Mouse (Mus musculus) C2C12 (cell line): ENCODE data around the gene Ppargc1a. TPM values are rescaled to one million over a fixed set of nuclear protein-coding genes. Genes with fewer than 3 reads are reported as not detected.

Source experiments
- H3K27me3 ChIP-seq: one replicate; pipeline ENCODE4 v1.6.1; 2011; ENCODE audit not compliant: control insufficient read depth, insufficient read depth, insufficient read length
- H3K36me3 ChIP-seq: one replicate; pipeline ENCODE4 v1.6.1; 2011; ENCODE audit not compliant: control insufficient read depth, insufficient read depth
- H3K4me3 ChIP-seq: one replicate; pipeline ENCODE4 v1.5.1; 2011; ENCODE audit warnings: mild to moderate bottlenecking, control low read depth; ENCODE audit not compliant: poor library complexity, insufficient read depth, severe bottlenecking
- H3K79me2 ChIP-seq: one replicate; pipeline ENCODE4 v1.6.1; 2011; ENCODE audit not compliant: control insufficient read depth, insufficient read depth
- H3K79me3 ChIP-seq: one replicate; pipeline ENCODE4 v1.6.1; 2011; ENCODE audit warnings: low read depth, control low read depth
- H3ac ChIP-seq: one replicate; pipeline ENCODE3; 2011; ENCODE audit warnings: low read depth; ENCODE audit not compliant: control insufficient read depth, insufficient read length
- CEBPB ChIP-seq: IDR thresholded peaks from one replicate; pipeline ENCODE4 v1.6.1; 2011; ENCODE audit warnings: low read depth, mild to moderate bottlenecking, control low read depth, moderate library complexity
- CTCF ChIP-seq: IDR thresholded peaks from one replicate; pipeline ENCODE4 v1.5.1; 2011; ENCODE audit not compliant: control insufficient read depth, insufficient read depth, insufficient read length
- FOSL1 ChIP-seq: IDR thresholded peaks from one replicate; pipeline ENCODE4 v1.8.0; 2011; ENCODE audit warnings: mild to moderate bottlenecking, low read length; ENCODE audit not compliant: poor library complexity, insufficient read depth, severe bottlenecking
- MAX ChIP-seq: IDR thresholded peaks from one replicate; pipeline ENCODE4 v1.6.1; 2011; ENCODE audit warnings: mild to moderate bottlenecking, control low read depth
- MYOD1 ChIP-seq: IDR thresholded peaks from one replicate; pipeline ENCODE4 v1.6.1; 2011; ENCODE audit warnings: low read depth; ENCODE audit not compliant: control insufficient read depth, insufficient read length
- MYOG ChIP-seq: IDR thresholded peaks from one replicate; pipeline ENCODE4 v1.6.1; 2011; ENCODE audit not compliant: control insufficient read depth, insufficient read length; ENCODE audit errors: extremely low read depth
- USF1 ChIP-seq: IDR thresholded peaks from one replicate; pipeline ENCODE4 v1.6.1; 2011; ENCODE audit warnings: low read depth, mild to moderate bottlenecking, control low read depth, moderate library complexity
- polyA plus RNA-seq: library from polyadenylated mRNA; unstranded; fragments of >200 nt; fragmentation: generic; extraction: Trizol; gene quantifications from one replicate; pipeline ENCODE4 v1.2.1, GENCODE M21; 2012; ENCODE audit warnings: missing spikeins

The Ppargc1a gene
- polyA plus RNA-seq, 1 experiment: 0.25 TPM

- H3K27me3 ChIP-seq: no peaks in the 10 kb centered on the region
- no peaks in the 10 kb centered on the region for H3K79me3 ChIP-seq
- H3K79me2 ChIP-seq: no peaks in the 10 kb centered on the region
- H3ac ChIP-seq: no peak overlapping the region
- no peak overlapping the region for H3K4me3 ChIP-seq
- no peaks in the 10 kb centered on the region for H3K36me3 ChIP-seq
- TF ChIP-seq MYOG (no peak), FOSL1 (no peak), CTCF (no peak), MYOD1 (no peak), CEBPB (no peak), USF1 (no peak), MAX (no peak)
These were observed 46.7 kb downstream of the Ppargc1a start for GRCm38 (mm10) chr5:51520807-51521206.

- Histone ChIP-seq H3K4me3 (no peak overlapping the region), H3K36me3 (no peaks in the 10 kb centered on the region), H3K79me2 (no peaks in the 10 kb centered on the region), H3ac (no peak overlapping the region), H3K27me3 (no peaks in the 10 kb centered on the region), H3K79me3 (no peaks in the 10 kb centered on the region)
- no peak for TF ChIP-seq MYOD1
- no peak for TF ChIP-seq MAX
- TF ChIP-seq CTCF: no peak
- no peak for TF ChIP-seq CEBPB
- TF ChIP-seq MYOG: no peak
- TF ChIP-seq USF1: no peak
- TF ChIP-seq FOSL1: no peak
These were observed 49.9 kb downstream of the Ppargc1a start for GRCm38 (mm10) chr5:51517440-51518187.

- no peak overlapping the region for H3ac ChIP-seq
- no peaks in the 10 kb centered on the region for H3K36me3 ChIP-seq
- no peaks in the 10 kb centered on the region for H3K79me3 ChIP-seq
- no peaks in the 10 kb centered on the region for H3K27me3 ChIP-seq
- no peak overlapping the region for H3K4me3 ChIP-seq
- no peaks in the 10 kb centered on the region for H3K79me2 ChIP-seq
- TF ChIP-seq MAX: no peak
- no peak for TF ChIP-seq CTCF
- TF ChIP-seq USF1: no peak
- TF ChIP-seq CEBPB: no peak
- TF ChIP-seq MYOG: no peak
- no peak for TF ChIP-seq FOSL1
- no peak for TF ChIP-seq MYOD1
These were observed 62.9 kb downstream of the Ppargc1a start for GRCm38 (mm10) chr5:51504654-51505053.

- TF ChIP-seq USF1 (no peak), MAX (no peak), FOSL1 (no peak), MYOD1 (no peak), CTCF (no peak), CEBPB (no peak), MYOG (no peak)
- Histone ChIP-seq H3K4me3 (no peak overlapping the region), H3K36me3 (no peaks in the 10 kb centered on the region), H3K27me3 (no peaks in the 10 kb centered on the region), H3ac (no peak overlapping the region), H3K79me2 (no peaks in the 10 kb centered on the region), H3K79me3 (no peaks in the 10 kb centered on the region)
These were observed 69.5 kb downstream of the Ppargc1a start for GRCm38 (mm10) chr5:51497910-51498517.

GRCm38 (mm10) chr5:51495446-51495845, 72.1 kb downstream of the Ppargc1a start:
- Histone ChIP-seq H3K79me3 (no peaks in the 10 kb centered on the region), H3K4me3 (no peak overlapping the region), H3ac (no peak overlapping the region), H3K79me2 (no peaks in the 10 kb centered on the region), H3K36me3 (no peaks in the 10 kb centered on the region), H3K27me3 (no peaks in the 10 kb centered on the region)
- TF ChIP-seq MAX: no peak
- TF ChIP-seq MYOD1: no peak
- no peak for TF ChIP-seq USF1
- TF ChIP-seq FOSL1: no peak
- TF ChIP-seq CEBPB: no peak
- no peak for TF ChIP-seq MYOG
- TF ChIP-seq CTCF: no peak
